Mouse (Mus musculus) myocyte (in vitro differentiated cells): ENCODE data around the gene Prr15l.

ENCODE experiments used
- CEBPB ChIP-seq: IDR thresholded peaks from 2 replicates; pipeline ENCODE4 v1.6.1; 2011; ENCODE audit warnings: mild to moderate bottlenecking, moderate library complexity; ENCODE audit not compliant: poor library complexity, insufficient read depth, severe bottlenecking
- E2F4 ChIP-seq: IDR thresholded peaks from one replicate; pipeline ENCODE4 v1.6.1; 2011; ENCODE audit warnings: mild to moderate bottlenecking, control low read depth, moderate library complexity; ENCODE audit not compliant: insufficient read depth
- MAX ChIP-seq: IDR thresholded peaks from one replicate; pipeline ENCODE4 v1.6.1; 2011; ENCODE audit warnings: low read depth, mild to moderate bottlenecking, control low read depth
- MYOD1 ChIP-seq, 3 experiments: IDR thresholded peaks; one replicate each; pipeline ENCODE4 v1.6.1; 2011; ENCODE audit warnings: control low read depth in 2 of 3, low read depth in 2 of 3, mild to moderate bottlenecking in 2 of 3, moderate library complexity in 1 of 3; ENCODE audit not compliant: insufficient read length in 2 of 3, control insufficient read depth in 1 of 3
- MYOG ChIP-seq, 3 experiments: IDR thresholded peaks; one replicate each; pipeline ENCODE4 v1.6.1; 2011; ENCODE audit warnings: control low read depth in 2 of 3, low read depth in 2 of 3, mild to moderate bottlenecking in 2 of 3; ENCODE audit not compliant: insufficient read length in 2 of 3, control insufficient read depth in 1 of 3, insufficient read depth in 1 of 3
- POLR2A ChIP-seq: IDR thresholded peaks from one replicate; pipeline ENCODE4 v1.6.1; 2011; ENCODE audit warnings: low read depth, mild to moderate bottlenecking, control low read depth, moderate library complexity; ENCODE audit not compliant: insufficient read length
- POLR2AphosphoS2 ChIP-seq: IDR thresholded peaks from one replicate; pipeline ENCODE4 v1.6.1; 2011; ENCODE audit warnings: low read depth, control low read depth; ENCODE audit not compliant: insufficient read length
- REST ChIP-seq: IDR thresholded peaks from one replicate; pipeline ENCODE4 v1.6.1; 2011; ENCODE audit warnings: mild to moderate bottlenecking, control low read depth, moderate library complexity; ENCODE audit not compliant: insufficient read depth, insufficient read length
- TCF12 ChIP-seq: IDR thresholded peaks from one replicate; pipeline ENCODE4 v1.6.1; 2011; ENCODE audit warnings: mild to moderate bottlenecking, control low read depth; ENCODE audit not compliant: poor library complexity, insufficient read depth, severe bottlenecking
- TCF3 ChIP-seq: IDR thresholded peaks from one replicate; pipeline ENCODE4 v1.6.1; 2011; ENCODE audit warnings: low read depth, control low read depth; ENCODE audit not compliant: insufficient read length
- USF1 ChIP-seq: IDR thresholded peaks from one replicate; pipeline ENCODE4 v1.6.1; 2011; ENCODE audit warnings: low read depth, mild to moderate bottlenecking, control low read depth, moderate library complexity

- TF ChIP-seq USF1 (no peak), POLR2A (no peak), E2F4 (no peak), TCF12 (no peak), MAX (no peak), REST (no peak), POLR2AphosphoS2 (no peak), MYOD1 (IDR thresholded peaks at IDR 0.05; ENCODE audit: control insufficient read depth in 1 of 3, insufficient read length in 2 of 3, low read depth in 2 of 3) (no peak), MYOG (IDR thresholded peaks at IDR 0.05; ENCODE audit: control insufficient read depth in 1 of 3, insufficient read depth in 1 of 3, insufficient read length in 2 of 3, low read depth in 2 of 3) (no peak), TCF3 (no peak), CEBPB (no peak)
Measured at GRCm38 (mm10) chr11:96950767-96951166, 22.9 kb downstream of the Prr15l start.
